Mouse (Mus musculus) stomach, postnatal 0 days (tissue): ENCODE results near the gene Parp8.

ENCODE experiments used
- CTCF ChIP-seq: IDR thresholded peaks from 2 replicates; pipeline ENCODE4 v1.5.1; 2016; ENCODE audit warnings: antibody characterized with exemption, low read depth, mild to moderate bottlenecking, moderate library complexity
- EP300 ChIP-seq: optimal IDR thresholded peaks from 2 replicates; pipeline ENCODE3; 2016; ENCODE audit warnings: antibody characterized with exemption

DNA sequence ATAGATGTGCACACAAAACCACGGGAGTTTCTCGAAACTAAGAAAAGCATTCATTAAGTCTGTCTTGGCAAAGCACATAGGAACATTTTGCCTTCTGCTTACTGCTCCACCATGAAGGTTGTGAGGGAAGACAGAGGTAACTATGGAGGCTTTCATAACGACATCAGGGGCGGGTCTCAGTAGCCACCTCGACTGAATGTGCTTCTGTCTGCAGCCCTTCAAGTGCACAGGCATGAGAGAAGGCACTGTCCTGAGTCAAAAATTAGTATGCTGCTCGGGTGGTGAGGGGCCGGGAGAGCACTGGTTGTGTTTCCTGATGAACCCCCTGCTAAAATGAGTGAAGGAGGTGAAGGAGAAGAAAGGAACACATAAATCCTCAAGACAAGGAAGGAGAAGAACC lies 51.8 kb downstream of the Parp8 start:
- TF ChIP-seq CTCF (no peak), EP300 (no peak)
